Mouse (Mus musculus) cortical plate, adult 2 months (tissue): ENCODE results near the gene Tac4.

Experiments used
- CTCF ChIP-seq: fragments of 200-500 bp; IDR thresholded peaks from 2 replicates; pipeline ENCODE4 v1.5.1; 2011; ENCODE audit warnings: mild to moderate bottlenecking, control low read depth, low read length; ENCODE audit not compliant: insufficient read depth; ENCODE audit errors: extremely low read depth
- POLR2A ChIP-seq: fragments of 200-500 bp; IDR thresholded peaks from 2 replicates; pipeline ENCODE4 v1.6.1; 2011; ENCODE audit warnings: mild to moderate bottlenecking, low read length, control low read depth; ENCODE audit not compliant: insufficient read depth; ENCODE audit errors: extremely low read depth

- no peak for TF ChIP-seq CTCF
- TF ChIP-seq POLR2A = no peak
Observed at GRCm38 (mm10) chr11:95224124-95224893, 37.0 kb upstream of the Tac4 start.
